Mouse (Mus musculus): ENCODE data around the gene Lrrc55.
"Not testable (repeated sequence)": the region's sequence is repeated elsewhere in the genome, so short reads cannot be mapped to it uniquely, and the experiment has no call there.

DNA sequence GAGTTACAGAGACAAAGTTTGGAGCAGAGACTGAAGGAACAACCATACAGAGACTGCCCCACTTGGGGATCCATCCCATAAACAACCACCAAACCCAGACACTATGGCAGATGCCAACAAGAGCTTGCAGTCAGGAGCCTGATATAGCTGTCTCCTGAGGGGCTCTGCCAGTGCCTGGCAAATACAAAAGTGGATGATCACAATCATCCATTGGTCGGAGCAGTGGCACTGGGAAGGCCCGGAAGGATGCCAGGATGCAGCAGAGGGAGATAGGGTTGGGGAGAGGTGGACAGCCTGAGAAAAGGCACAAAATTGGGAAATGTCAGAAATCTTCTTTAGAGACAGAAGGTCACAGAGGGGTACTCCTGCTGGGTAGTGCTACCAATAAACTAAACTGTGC, 40.2 kb upstream of the Lrrc55 start:
- TF ChIP-seq CTCF (IDR thresholded peaks at IDR 0.05); EP300 (IDR thresholded peaks at IDR 0.05; ENCODE audit: insufficient read depth, low read depth, low read length): not testable (repeated sequence)
